Mouse (Mus musculus): ENCODE data around the gene Taar3.

DNA sequence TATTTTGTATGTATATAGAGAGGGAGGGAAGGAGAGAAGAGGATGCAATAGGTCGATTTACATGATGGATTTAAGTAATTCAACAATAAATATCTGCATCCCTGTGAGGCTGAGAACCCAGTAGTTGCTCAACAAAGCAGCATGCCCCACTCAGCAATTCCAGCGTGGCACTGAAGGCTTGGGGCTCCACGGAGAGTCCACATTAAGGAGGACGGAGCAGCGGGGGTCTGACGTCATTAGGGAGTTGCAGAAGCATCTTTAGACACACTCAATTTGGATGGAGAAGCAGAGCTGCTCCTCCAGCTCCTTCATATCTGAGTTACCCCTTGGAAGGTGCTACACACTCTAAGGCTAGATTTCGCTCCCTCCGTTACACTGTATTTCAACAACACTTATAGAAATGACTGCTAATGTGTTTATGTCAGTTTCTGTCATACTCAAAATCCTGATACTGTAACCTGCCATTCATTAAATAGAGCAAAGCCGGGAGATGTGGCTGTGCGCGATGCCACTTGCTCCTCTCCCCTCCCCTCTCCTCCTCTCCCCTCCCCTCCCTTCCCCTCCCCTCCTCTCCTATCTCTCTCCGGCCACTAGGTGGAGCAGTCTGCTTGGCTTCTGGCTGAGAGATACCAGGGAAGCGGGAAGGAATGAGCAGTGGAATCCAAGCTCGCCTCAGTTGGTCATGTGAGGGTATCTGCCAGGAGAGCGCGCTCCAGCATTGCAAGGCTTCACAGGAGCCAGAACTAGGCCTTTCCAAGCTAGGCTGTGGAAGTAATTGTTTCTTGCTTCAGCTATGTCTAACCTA lies 29.7 kb downstream of the Taar3 start:
- TF ChIP-seq CTCF (IDR thresholded peaks at IDR 0.05; ENCODE audit: extremely low read depth, insufficient read depth, low read length) (peak; percentile 70), POLR2A (IDR thresholded peaks at IDR 0.05; ENCODE audit: extremely low read depth, insufficient read depth, low read length) (no peak)
